Mouse (Mus musculus) spleen, embryonic (tissue): ENCODE measurements around the gene Tmem63a.

Source experiments
- CTCF ChIA-PET: fragments of 350-600 bp; sonication (Branson Sonifier 250); formaldehyde crosslinking; loops from one replicate; lab custom pipeline; 2022; lab: Charles Lee

Tmem63a gene

DNA sequence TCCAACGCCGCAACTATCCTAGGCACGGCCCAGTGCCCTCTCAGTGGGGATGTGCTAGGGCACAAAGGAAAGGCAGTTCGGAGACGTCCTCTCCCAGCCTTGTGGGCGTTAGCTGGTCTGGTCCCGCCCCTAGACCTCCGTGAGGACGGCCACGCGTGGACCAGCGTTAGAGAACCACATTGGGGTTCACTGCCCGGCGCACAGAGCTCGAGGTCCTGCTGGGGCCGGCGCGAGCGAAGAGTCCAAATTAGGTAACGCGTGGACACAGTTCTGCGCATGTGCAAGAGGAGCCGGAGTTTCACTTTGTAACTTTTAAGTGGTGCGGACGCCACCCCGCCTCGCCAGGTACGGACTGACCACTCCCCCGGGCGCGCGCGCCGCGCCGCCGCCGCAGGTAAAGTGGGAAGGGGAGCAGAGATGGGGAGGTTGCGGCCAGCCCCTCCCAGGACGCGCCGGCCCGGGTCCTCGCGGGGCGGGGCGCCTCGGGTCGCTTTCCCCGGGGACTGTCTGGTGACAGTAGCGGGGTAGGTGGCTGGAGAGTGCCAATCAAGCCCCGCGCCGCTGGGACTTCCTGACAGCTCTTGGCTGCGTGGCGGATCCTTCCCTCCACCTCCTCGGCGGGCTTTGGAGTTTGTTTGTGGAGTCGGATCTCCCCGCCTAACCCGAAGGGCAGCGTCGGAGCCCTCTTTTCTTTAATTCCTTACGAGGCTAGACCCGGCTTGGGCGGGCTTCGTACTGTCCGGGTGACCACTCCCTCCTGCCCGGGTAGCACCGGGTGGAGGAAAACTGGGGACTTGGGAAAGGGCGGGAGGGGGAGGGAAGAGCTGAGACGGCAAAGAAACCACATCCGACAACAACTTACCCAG is at the start of gene Tmem63a:
Gene Tmem63a (plus strand): TSS at position 179 of the 866 bp plus-strand sequence.
- CTCF ChIA-PET = no interaction called here

- CTCF ChIA-PET = interaction anchor here (1.5 kb wide), 1 partner anchor 9 kb away, joined by 3 read pairs; no protein-coding TSS in a partner anchor
Measured at GRCm38 (mm10) chr1:180892808-180893207, 49.3 kb upstream of the Tmem63a start, which contains the start of gene Lefty2. Lefty2 (plus strand) TSS chr1:180893108.

DNA sequence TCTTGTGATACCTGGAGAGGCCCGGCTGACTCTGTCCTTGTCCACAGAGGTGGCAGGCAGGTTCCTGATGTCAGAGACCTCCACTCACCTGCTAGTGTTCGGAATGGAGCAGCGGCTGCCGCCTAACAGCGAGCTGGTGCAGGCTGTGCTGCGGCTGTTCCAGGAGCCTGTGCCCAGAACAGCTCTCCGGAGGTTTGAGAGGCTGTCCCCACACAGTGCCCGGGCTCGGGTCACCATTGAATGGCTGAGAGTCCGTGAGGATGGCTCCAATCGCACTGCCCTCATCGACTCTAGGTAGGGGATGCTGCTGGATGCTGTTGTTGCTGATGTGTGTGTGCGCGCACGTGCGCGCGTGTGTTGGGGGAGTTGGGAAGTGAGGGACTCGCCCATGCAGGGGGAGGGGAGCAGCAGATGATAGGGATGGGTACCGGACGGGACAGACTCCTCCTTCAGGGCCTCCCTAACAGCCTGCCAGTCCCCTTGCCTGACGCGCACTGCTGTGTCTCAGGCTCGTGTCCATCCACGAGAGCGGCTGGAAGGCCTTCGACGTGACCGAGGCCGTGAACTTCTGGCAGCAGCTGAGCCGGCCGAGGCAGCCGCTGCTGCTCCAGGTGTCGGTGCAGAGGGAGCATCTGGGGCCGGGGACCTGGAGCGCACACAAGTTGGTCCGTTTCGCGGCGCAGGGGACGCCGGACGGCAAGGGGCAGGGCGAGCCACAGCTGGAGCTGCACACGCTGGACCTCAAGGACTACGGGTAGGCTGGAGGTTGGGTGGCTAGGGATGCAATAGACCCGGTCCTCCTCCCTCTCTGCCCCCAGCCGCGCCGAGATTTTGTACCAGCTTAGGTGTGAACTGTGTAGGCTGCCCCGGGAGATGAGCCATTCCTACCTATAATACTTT is 47.8 kb upstream of the Tmem63a start:
- CTCF ChIA-PET = interaction anchor here (0.5 to 0.9 kb wide), 2 partner anchors 38 to 84 kb away, joined by 3 to 5 read pairs; no protein-coding TSS in a partner anchor

DNA sequence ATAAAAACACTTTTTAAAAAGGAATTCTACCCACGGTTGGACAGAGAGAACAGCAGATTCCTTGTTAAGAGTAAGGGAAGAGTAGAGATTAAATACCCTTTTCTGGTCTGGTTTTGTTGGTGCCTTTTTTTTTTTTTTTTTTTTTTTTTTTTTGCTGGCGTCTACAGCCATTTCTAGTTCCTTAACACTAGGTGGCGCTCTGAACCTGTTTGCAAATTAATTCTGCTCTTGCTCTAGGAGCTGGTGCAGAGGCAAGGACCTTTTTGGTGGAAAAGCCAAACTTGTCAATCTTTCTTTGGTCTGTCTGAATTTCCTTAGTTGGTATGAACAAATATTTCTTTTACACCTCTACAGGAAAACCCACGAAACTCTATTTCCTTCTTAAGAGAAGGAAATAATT is 41.0 kb upstream of the Tmem63a start:
- CTCF ChIA-PET = interaction anchor here (0.6 to 1.6 kb wide), 8 partner anchors 21 to 559 kb away, joined by 3 to 16 read pairs (median 6); no protein-coding TSS in a partner anchor

GRCm38 (mm10) chr1:180902915-180903314 is 39.2 kb upstream of the Tmem63a start:
- CTCF ChIA-PET = interaction anchor here (0.5 to 1.3 kb wide), 6 partner anchors 9 to 104 kb away, joined by 3 to 5 read pairs (median 4); no protein-coding TSS in a partner anchor

DNA sequence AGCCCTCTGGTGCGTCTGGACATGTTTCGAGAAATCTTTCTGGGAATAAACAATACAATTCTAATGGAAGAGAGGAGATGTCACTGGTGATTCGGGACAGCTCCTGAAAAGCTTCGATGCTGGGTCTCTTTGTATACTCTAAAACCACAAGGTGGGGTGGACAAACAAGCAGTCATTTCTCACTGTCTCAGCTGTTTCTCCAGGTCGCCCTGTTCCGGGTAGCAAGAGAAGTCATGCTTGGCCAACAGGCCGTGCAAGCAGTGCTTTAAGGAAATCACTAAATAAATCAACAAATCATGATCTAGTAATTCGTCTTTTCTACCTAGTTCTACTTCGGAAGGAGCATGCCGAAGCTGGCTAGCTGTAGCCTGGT is 38.5 kb upstream of the Tmem63a start:
- CTCF ChIA-PET = interaction anchor here (0.5 to 1.9 kb wide), 6 partner anchors 9 to 518 kb away, joined by 3 to 7 read pairs (median 4); no protein-coding TSS in a partner anchor

GRCm38 (mm10) chr1:180904039-180904814 is 37.9 kb upstream of the Tmem63a start, which contains the start of gene Pycr2:
Pycr2 (plus strand) TSS chr1:180904293.
- CTCF ChIA-PET = interaction anchor here (0.6 to 1.9 kb wide), 3 partner anchors 37 to 519 kb away, joined by 4 to 7 read pairs (median 5); no protein-coding TSS in a partner anchor

DNA sequence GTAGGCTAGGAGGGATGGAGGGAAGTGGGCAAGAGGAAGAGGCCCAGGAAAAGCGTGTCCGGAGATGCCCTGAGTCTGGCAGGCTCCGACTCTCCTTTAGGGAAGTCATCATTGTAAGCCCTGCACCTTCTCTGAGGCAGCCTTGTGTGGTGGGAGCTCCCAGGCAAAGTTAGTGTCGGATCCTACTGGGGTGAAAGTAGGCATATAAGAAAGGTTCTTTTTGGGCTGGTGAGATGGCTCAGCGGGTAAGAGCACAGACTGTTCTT is 37.4 kb upstream of the Tmem63a start:
- CTCF ChIA-PET = interaction anchor here (1.9 kb wide), 1 partner anchor 37 kb away, joined by 5 read pairs; no protein-coding TSS in a partner anchor

DNA sequence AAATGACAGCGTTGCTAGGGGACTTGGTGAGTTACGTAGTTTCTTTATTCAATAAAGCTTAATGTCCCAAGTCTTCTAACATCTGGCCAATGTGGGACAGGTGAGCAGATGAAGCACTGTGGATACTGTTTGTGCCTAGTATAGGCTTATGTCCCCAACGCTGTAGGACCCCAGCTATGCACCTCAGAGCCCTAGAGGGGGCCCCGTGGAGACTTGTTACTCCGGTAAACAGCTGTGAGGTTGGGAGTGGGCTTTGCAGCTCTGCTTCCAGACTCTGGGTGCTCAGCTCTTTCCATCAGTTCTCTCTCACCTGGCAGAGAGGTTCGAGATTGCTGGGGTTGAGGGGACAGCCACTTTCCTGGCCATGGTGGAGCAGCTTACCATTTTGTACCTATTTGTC is 36.8 kb upstream of the Tmem63a start:
- CTCF ChIA-PET = interaction anchor here (1.9 kb wide), 1 partner anchor 36 kb away, joined by 5 read pairs; no protein-coding TSS in a partner anchor

- CTCF ChIA-PET = no interaction called here
Measured at GRCm38 (mm10) chr1:180905876-180906275, 36.3 kb upstream of the Tmem63a start.

- CTCF ChIA-PET = interaction anchor here (0.5 to 0.7 kb wide), 2 partner anchors 126 to 139 kb away, joined by 3 to 5 read pairs; no protein-coding TSS in a partner anchor
Measured at GRCm38 (mm10) chr1:180906461-180907147, 35.5 kb upstream of the Tmem63a start.

DNA sequence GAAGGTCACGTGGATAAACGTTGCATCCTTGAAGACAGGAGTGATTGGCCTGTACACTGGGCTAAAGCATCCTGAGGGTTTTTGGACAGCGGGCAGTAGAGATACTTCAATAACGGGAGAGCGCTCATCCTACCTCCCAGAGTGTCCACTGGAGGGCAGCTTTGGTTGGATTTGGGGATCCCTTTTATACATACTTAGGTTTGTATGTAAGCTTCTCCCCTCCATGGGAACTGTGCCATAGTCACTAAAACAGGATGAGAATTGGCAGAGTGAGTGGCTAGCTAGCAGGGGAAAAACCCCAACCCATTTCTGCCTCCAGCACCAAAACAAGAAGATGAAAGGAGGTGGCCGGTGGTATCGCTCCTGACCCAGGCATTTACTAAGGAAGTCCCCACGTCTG is 31.0 kb upstream of the Tmem63a start:
- CTCF ChIA-PET = interaction anchor here (0.9 kb wide), 1 partner anchor 10 kb away, joined by 7 read pairs; no protein-coding TSS in a partner anchor

- CTCF ChIA-PET = interaction anchor here (0.9 to 1.1 kb wide), 2 partner anchors 9 kb away, joined by 3 to 7 read pairs; no protein-coding TSS in a partner anchor
Measured at GRCm38 (mm10) chr1:180911653-180912287, 30.4 kb upstream of the Tmem63a start.

GRCm38 (mm10) chr1:180912792-180913191 is 29.4 kb upstream of the Tmem63a start:
- CTCF ChIA-PET = interaction anchor here (1.1 kb wide), 1 partner anchor 10 kb away, joined by 3 read pairs; no protein-coding TSS in a partner anchor

DNA sequence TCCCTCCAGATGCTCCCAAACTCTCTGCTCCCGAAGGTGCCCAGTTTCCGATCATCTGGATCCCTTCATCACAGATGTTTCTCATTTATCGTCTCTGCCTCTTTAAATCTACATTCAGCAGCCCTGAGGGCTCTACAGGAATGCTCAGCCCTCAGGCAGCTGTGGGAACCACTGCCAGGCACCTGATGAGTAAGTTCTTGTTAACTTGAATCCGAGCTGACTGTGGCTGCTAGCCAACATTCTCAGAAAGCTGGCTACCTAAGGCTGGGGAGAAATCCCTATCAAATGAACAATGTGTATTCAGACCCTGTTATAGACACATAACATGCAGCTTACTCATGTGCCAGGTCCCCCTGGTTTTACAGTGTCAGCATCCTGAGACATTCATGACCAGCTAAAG is 28.3 kb upstream of the Tmem63a start:
- CTCF ChIA-PET = interaction anchor here (0.6 kb wide), 1 partner anchor 102 kb away, joined by 12 read pairs; no protein-coding TSS in a partner anchor

GRCm38 (mm10) chr1:180916425-180916824 is 25.7 kb upstream of the Tmem63a start:
- CTCF ChIA-PET = no interaction called here

DNA sequence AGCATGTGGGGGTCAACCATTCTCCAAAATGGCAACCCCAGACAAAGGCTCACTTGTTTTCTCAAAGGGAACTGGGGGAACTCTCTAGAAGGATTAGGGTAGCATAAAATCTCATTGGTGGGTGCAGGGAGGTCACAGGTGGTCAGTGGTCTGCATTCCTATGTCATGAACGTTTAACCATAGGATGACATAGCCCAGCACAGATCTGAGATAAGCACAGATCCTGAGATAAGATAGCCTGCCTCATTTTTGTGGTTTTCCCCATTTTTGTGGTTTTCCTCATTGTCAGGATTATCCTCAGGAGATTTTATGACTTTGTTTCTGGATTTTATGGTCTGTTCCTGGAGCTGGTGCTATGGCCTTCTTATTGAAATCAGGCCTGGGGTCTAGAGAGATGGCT is 25.1 kb upstream of the Tmem63a start:
- CTCF ChIA-PET = no interaction called here

DNA sequence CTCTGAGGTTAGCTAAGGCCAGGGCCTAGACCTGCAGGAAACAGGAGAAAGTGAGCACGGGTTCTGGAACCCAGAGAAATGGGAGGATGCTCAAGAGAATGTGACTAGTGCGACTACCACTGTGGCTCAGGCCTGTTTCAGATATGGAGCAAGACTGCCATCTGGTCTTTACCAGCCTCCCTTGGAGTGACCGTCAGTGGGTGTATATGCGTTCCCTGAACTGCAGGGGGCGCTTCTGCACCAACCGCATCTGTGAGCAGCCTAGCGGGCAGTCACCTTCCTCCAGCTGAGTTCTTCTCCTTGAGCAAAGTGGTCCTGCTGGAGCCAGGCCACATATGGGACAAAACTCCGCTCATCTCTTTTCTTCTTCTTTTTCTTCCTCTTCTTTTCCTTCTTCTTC is 22.5 kb upstream of the Tmem63a start:
- CTCF ChIA-PET = no interaction called here
